Mouse (Mus musculus): ENCODE measurements around the gene Rasal1.
A peak's percentile ranks its signal among the peaks of the same experiment; 100 is the strongest.

The Rasal1 gene

GRCm38 (mm10) chr5:120648569-120649373, at the start of gene Rasal1:
TSS of gene Rasal1 (plus strand) at chr5:120648812.
- peak; percentile 61 to 69 for DNase-seq (ENCODE audit: low spot score in 2 of 2)

DNA sequence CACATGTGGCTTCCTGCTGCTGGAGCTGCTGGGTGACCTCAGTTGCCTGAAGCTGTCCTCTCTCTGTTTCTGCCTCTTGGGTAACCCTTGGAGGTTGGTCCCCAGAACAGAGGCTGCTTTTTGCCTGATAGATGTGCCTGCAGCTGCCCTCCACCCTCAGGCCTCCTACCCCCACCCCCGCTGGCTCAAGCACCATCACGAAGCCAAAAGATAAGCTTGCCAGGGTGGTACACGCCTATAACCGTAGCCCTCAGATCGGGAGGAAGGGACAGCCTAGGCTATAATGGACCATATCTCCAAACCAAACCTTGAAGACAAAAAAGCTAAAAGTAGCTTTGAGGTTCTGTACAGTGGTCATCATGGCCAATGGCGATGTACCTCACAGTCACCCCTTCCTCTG, 49.0 kb upstream of the Rasal1 start:
- DNase-seq (ENCODE audit: low spot score in 2 of 2) = no peak

GRCm38 (mm10) chr5:120600946-120601668, 47.5 kb upstream of the Rasal1 start:
- DNase-seq (ENCODE audit: low spot score in 2 of 2) = no peak

- DNase-seq (ENCODE audit: low spot score in 2 of 2) = no peak
Observed at GRCm38 (mm10) chr5:120602210-120602609, 46.4 kb upstream of the Rasal1 start.

GRCm38 (mm10) chr5:120603515-120603914, 45.1 kb upstream of the Rasal1 start:
- no peak for DNase-seq (ENCODE audit: low spot score in 2 of 2)

GRCm38 (mm10) chr5:120604839-120605238, 43.8 kb upstream of the Rasal1 start:
- DNase-seq (ENCODE audit: low spot score in 2 of 2) = peak; percentile 70 to 75

DNA sequence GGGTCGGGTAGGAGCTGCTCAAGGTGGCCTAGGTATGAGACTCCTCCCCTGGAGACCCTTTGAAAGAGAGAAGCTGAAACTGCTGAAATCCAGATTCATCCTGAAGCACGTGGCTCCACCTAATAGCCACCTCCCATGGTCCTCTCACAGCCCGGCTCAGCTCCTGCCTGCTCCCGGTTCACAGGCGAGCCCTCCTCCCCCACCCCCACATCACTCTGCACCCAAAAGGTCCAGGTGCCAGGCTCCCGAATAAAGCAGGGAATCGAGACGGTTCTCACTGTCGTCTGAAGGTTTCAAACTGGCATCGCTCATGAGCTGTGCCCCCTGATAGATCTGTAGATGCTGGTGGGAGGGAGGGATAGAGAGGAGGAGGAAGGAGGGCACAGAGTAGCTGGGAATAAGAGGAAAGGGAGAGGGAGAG, 43.4 kb upstream of the Rasal1 start:
- no peak for DNase-seq (ENCODE audit: low spot score in 2 of 2)

GRCm38 (mm10) chr5:120605688-120606087, 42.9 kb upstream of the Rasal1 start:
- DNase-seq (ENCODE audit: low spot score in 2 of 2) = peak; percentile 76 to 83

DNA sequence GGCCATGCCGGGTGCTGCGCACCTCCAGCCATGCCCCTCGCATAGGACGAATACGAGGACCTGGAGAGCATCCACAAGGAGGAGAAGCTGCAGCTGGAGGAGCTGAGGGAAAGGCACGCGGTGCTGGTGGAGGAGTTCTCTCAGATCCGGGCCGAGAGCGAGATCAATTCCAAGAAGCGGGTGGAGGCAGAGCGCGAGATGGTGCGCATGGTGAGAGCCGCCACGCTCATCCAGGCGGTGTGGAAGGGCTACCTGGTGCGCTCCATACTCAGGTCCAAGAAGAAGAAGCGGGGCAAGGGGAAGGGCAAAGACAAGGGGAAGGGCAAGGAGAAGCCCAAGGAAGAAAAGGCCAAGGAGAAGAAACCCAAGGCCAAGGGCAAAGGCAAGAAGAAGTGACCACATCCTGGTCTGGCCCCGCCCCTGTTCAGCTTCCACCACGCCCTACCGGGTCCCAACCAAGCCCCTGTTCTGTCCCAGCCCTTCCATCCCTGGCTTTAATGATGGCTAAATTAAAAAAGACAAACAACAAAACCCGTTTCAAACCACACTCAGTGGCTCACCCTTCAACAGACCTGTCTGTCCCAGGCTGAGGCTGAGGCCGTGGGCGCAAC, 41.9 kb upstream of the Rasal1 start:
- DNase-seq (ENCODE audit: low spot score in 2 of 2) = no peak

DNA sequence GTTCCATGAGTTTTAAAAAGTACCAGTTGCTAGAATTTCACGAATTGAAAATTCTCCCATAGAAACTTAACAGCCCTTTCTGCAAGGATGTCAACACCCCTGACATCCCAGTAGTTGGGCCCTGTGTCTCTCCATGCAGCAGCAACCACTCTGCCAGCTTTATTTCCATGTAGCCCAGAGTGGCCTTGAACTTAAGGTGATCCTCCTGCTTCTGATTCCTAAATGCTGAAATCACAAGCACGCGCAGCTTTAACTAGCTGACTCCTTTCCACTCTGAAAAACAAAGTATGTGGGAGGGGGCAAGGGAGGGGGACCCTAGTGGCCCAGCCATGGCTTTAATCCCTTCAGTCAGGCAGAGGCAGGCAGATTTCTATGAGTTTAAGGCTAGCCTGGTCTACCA, 41.3 kb upstream of the Rasal1 start:
- no peak for DNase-seq (ENCODE audit: low spot score in 2 of 2)

- no peak for DNase-seq (ENCODE audit: low spot score in 2 of 2)
Observed at GRCm38 (mm10) chr5:120609246-120609775, 39.3 kb upstream of the Rasal1 start.

DNA sequence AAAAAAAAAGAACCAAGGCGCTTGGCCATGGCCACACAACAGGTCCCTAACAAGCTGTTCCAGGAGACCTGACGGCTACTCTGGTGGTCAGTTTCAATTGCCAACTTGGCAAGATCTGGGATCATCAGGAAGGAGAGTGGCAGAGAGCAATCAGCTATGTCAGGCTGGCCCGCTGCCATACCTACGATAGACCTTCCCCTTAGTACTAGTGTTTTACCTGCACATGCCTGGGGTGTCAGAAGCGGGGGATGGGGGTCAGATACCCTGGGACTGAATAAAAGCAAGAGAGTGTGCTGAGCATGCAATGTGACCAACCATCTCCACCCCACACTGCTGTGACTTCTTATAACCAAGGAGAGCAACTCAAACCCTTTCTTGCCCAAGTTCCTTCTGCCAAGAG, 37.7 kb upstream of the Rasal1 start:
- DNase-seq (ENCODE audit: low spot score in 2 of 2) = no peak

- no peak for DNase-seq (ENCODE audit: low spot score in 2 of 2)
Observed at GRCm38 (mm10) chr5:120611416-120611815, 37.2 kb upstream of the Rasal1 start.

DNA sequence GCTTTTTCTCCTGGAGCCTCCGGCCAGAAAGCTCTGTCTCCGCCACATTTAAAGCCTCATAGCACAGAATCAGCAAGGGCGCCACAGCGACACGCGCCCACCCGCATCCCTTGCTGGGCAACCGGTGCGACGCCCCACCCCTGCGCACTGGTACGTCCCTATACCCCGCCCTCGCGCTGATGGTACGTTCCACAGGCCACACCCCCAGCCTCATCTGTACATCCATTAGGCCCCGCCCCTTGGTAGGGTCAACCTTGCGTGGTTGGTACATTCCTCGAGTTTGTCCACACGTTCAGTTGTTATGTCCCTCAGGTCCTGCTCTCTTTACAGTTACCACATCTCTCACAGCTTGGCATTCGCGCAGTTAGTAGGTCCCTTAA, 36.2 kb upstream of the Rasal1 start, which contains the start of the genes Rita1 and Ddx54:
TSS of gene Rita1 (minus strand) at position 148 of the 380 bp plus-strand sequence.
TSS of gene Ddx54 (plus strand) at position 298 of the 380 bp plus-strand sequence.
- peak; percentile 99 for DNase-seq (ENCODE audit: low spot score in 2 of 2)

- peak; percentile 99 for DNase-seq (ENCODE audit: low spot score in 2 of 2)
Observed at GRCm38 (mm10) chr5:120612822-120613604, 35.6 kb upstream of the Rasal1 start.

- no peak for DNase-seq (ENCODE audit: low spot score in 2 of 2)
Observed at GRCm38 (mm10) chr5:120615903-120616302, 32.7 kb upstream of the Rasal1 start.

- no peak for DNase-seq (ENCODE audit: low spot score in 2 of 2)
Observed at GRCm38 (mm10) chr5:120618778-120619177, 29.8 kb upstream of the Rasal1 start.

DNA sequence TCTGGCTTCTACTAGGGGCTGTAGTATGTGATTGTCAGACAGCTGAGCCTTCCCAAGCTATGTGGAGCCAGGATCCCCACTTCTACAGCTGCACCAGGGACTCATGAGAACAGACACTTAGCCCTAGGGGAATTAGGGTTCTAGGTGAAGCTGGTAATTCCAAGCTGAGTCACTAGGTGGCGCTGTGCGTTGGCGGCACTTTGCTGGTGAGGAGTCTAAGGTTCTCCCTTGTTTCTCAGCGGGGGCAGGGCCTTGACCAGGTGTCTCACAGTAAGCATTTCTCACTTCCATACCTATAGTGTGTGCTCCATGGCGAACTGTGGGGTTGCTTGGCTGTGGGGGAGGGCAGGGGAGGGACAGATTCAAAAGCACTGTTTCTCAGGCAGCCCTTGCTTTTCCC, 29.4 kb upstream of the Rasal1 start:
- peak; percentile 62 to 65 for DNase-seq (ENCODE audit: low spot score in 2 of 2)

- DNase-seq (ENCODE audit: low spot score in 2 of 2) = peak; percentile 85 to 87
Observed at GRCm38 (mm10) chr5:120620375-120621077, 28.1 kb upstream of the Rasal1 start.

- peak in 1 of 2 experiments; percentile 18 for DNase-seq (ENCODE audit: low spot score in 2 of 2)
Observed at GRCm38 (mm10) chr5:120621078-120621765, 27.4 kb upstream of the Rasal1 start.

Data from frontal cortex, postnatal 25 days (tissue).